Mouse (Mus musculus): ENCODE measurements around the gene Slc8b1. TPM values are rescaled to one million over a fixed set of nuclear protein-coding genes. Genes with fewer than 3 reads are reported as not detected.

Slc8b1 gene
- polyA plus RNA-seq, 1 experiment from 2014 or later, result 3.1 TPM

DNA sequence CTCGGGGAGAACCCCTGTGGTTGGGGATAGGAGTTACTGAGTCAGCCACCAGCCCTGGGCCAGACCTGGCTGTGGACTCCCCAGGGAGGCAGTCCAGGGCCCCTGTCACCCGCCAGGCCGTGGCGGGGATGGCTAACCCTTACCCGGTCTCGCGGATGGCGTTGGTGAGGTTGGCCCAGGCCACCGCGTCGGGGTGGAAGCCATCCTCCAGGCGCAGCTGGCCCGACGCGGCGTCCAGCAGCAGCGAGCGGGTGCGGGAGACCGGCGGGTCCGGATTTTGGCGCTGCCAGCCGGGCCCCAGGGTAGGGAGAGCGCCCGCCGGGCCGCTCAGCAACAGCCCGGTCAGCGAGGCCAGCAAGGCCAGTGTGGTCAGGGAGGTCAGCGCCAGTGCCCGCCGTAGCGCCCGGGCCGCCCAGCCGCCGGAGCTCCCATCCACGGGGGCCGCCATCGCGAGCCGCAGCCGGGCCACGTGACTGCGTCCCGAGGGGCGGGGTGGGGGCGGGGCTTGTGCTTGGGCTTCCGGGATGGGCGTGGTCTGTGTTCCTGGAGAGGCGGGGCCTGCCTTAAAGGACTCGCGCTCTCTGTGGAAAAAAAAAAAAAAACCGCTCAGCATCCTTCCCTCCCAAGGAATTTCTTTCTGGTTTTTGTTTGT, 7.7 kb upstream of the Slc8b1 start, which contains the start of gene Plbd2:
Gene Plbd2 (minus strand): TSS at position 482 of the 652 bp plus-strand sequence.
- peak within 1 kb of the TSS; percentile 95 for H3K4me2 ChIP-seq (ENCODE audit: low read length)
- no peaks in the 10 kb centered on the region for H3K9me3 ChIP-seq (ENCODE audit: control insufficient read depth, low read length)
- under 1% methylated on average over 47 of the region's 55 CpGs for WGBS
- peak; percentile 76 for ATAC-seq (ENCODE audit: insufficient number of reproducible peaks, insufficient read depth, low FRiP score, low read depth)
- H3K9ac ChIP-seq (ENCODE audit: low read length), result peak within 1 kb of the TSS; percentile 93
- H3K27me3 ChIP-seq (ENCODE audit: control insufficient read depth, insufficient read depth, low read length), result no peaks in the 10 kb centered on the region
- 0 out of 4 replicates have a peak within 1 kb of the TSS, but pooled peaks of 1 of the 2 experiments have one; percentile 35 for H3K27ac ChIP-seq (replicated peaks in 1 of 2; ENCODE audit: control insufficient read depth in 1 of 2, insufficient read depth in 1 of 2, low read depth in 2 of 2, low read length in 2 of 2)
- peaks cover 6% of the 10 kb centered on the region for H3K36me3 ChIP-seq (ENCODE audit: control insufficient read depth, insufficient read depth, low read length)
- peak within 1 kb of the TSS; percentile 83 to 94 for H3K4me3 ChIP-seq (ENCODE audit: control insufficient read depth in 1 of 2, insufficient read depth in 1 of 2, low read depth in 1 of 2, low read length in 2 of 2)
- peaks cover 10 to 23% of the 10 kb centered on the region in 2 experiments for H3K4me1 ChIP-seq (ENCODE audit: control insufficient read depth in 2 of 2, insufficient read depth in 2 of 2, low read length in 2 of 2)

GRCm38 (mm10) chr5:120505368-120505767, 5.6 kb upstream of the Slc8b1 start:
- no peak for ATAC-seq (ENCODE audit: insufficient number of reproducible peaks, insufficient read depth, low FRiP score, low read depth)
- Histone ChIP-seq H3K9me3 (ENCODE audit: control insufficient read depth, low read length) (no peaks in the 10 kb centered on the region; the same call in 1 of the 2 replicates), H3K36me3 (ENCODE audit: control insufficient read depth, insufficient read depth, low read length) (no peaks in the 10 kb centered on the region), H3K9ac (ENCODE audit: low read length) (no peak overlapping the region), H3K4me3 (ENCODE audit: control insufficient read depth in 1 of 2, insufficient read depth in 1 of 2, low read depth in 1 of 2, low read length in 2 of 2) (0 out of 4 replicates have a peak overlapping the region, but pooled peaks of 1 of the 2 experiments have one; percentile 0), H3K27me3 (ENCODE audit: control insufficient read depth, insufficient read depth, low read length) (no peaks in the 10 kb centered on the region), H3K27ac (replicated peaks in 1 of 2; ENCODE audit: control insufficient read depth in 1 of 2, insufficient read depth in 1 of 2, low read depth in 2 of 2, low read length in 2 of 2) (no peak overlapping the region), H3K4me2 (ENCODE audit: low read length) (peak overlapping the region; percentile 34; the same call in 1 of the 2 replicates), H3K4me1 (ENCODE audit: control insufficient read depth in 2 of 2, insufficient read depth in 2 of 2, low read length in 2 of 2) (peaks cover 10 to 23% of the 10 kb centered on the region in 2 experiments)
- 22% methylated on average over 16 of the region's 16 CpGs for WGBS

DNA sequence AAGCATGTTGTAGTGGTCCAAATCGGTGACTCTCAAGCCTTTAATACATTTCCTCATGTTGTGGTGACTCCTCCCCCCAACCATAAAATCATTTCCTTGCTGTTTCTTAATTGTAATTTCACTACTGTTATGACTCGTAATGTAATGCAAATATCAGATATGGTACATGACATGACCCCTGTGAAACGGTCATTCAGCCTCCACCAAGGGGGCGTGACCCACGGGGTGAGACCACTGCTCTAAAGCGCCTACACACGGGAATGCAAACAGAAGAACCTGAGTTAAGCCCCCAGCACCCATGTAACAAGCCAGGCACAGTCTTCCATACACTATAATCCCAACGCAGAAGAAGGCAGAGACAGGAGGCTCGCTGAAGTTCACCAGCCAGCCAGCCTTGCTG, 5.2 kb upstream of the Slc8b1 start:
- no peaks in the 10 kb centered on the region for H3K36me3 ChIP-seq (ENCODE audit: control insufficient read depth, insufficient read depth, low read length)
- peaks cover 10 to 27% of the 10 kb centered on the region in 2 experiments for H3K4me1 ChIP-seq (ENCODE audit: control insufficient read depth in 2 of 2, insufficient read depth in 2 of 2, low read length in 2 of 2)
- no peaks in the 10 kb centered on the region; the same call in 1 of the 2 replicates for H3K9me3 ChIP-seq (ENCODE audit: control insufficient read depth, low read length)
- no peak overlapping the region for H3K4me3 ChIP-seq (ENCODE audit: control insufficient read depth in 1 of 2, insufficient read depth in 1 of 2, low read depth in 1 of 2, low read length in 2 of 2)
- ATAC-seq (ENCODE audit: insufficient number of reproducible peaks, insufficient read depth, low FRiP score, low read depth), result no peak
- H3K9ac ChIP-seq (ENCODE audit: low read length), result no peak overlapping the region
- H3K27ac ChIP-seq (replicated peaks in 1 of 2; ENCODE audit: control insufficient read depth in 1 of 2, insufficient read depth in 1 of 2, low read depth in 2 of 2, low read length in 2 of 2), result no peak overlapping the region
- WGBS, result 65% methylated on average over 9 of the region's 9 CpGs
- H3K27me3 ChIP-seq (ENCODE audit: control insufficient read depth, insufficient read depth, low read length), result no peaks in the 10 kb centered on the region
- H3K4me2 ChIP-seq (ENCODE audit: low read length), result peak overlapping the region; percentile 34; the same call in 1 of the 2 replicates

DNA sequence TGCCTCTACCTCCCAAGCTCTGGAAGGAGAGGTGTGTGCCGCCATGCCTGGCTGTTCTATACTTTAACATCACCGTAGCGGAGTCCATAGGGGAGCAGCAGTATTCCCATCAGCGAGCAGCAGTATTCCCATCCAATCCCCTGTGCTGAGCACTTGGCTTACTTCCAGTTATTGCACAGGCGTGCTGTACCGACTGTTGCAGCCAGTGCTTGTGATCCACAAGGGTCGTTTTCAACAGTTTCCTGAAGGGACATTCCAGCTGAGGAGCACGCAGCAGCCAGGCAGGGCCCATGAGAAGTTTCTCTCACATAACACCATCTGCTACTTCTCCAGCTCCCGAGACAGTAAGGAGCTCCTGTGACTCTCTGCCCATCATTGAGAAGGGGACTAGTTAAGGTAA, 4.5 kb upstream of the Slc8b1 start:
- Histone ChIP-seq H3K27me3 (ENCODE audit: control insufficient read depth, insufficient read depth, low read length) (no peaks in the 10 kb centered on the region), H3K9ac (ENCODE audit: low read length) (no peak overlapping the region), H3K9me3 (ENCODE audit: control insufficient read depth, low read length) (no peaks in the 10 kb centered on the region; the same call in 1 of the 2 replicates), H3K4me3 (ENCODE audit: control insufficient read depth in 1 of 2, insufficient read depth in 1 of 2, low read depth in 1 of 2, low read length in 2 of 2) (no peak overlapping the region), H3K36me3 (ENCODE audit: control insufficient read depth, insufficient read depth, low read length) (no peaks in the 10 kb centered on the region), H3K27ac (replicated peaks in 1 of 2; ENCODE audit: control insufficient read depth in 1 of 2, insufficient read depth in 1 of 2, low read depth in 2 of 2, low read length in 2 of 2) (no peak overlapping the region), H3K4me1 (ENCODE audit: control insufficient read depth in 2 of 2, insufficient read depth in 2 of 2, low read length in 2 of 2) (peaks cover 10 to 31% of the 10 kb centered on the region in 2 experiments), H3K4me2 (ENCODE audit: low read length) (no peak overlapping the region)
- WGBS, result 34% methylated on average over 9 of the region's 9 CpGs
- ATAC-seq (ENCODE audit: insufficient number of reproducible peaks, insufficient read depth, low FRiP score, low read depth), result no peak

- 68% methylated on average over 4 of the region's 4 CpGs for WGBS
- no peaks in the 10 kb centered on the region for H3K27me3 ChIP-seq (ENCODE audit: control insufficient read depth, insufficient read depth, low read length)
- peaks cover 6 to 25% of the 10 kb centered on the region in 2 experiments for H3K4me1 ChIP-seq (ENCODE audit: control insufficient read depth in 2 of 2, insufficient read depth in 2 of 2, low read length in 2 of 2)
- no peak overlapping the region for H3K4me3 ChIP-seq (ENCODE audit: control insufficient read depth in 1 of 2, insufficient read depth in 1 of 2, low read depth in 1 of 2, low read length in 2 of 2)
- H3K27ac ChIP-seq (replicated peaks in 1 of 2; ENCODE audit: control insufficient read depth in 1 of 2, insufficient read depth in 1 of 2, low read depth in 2 of 2, low read length in 2 of 2), result no peak overlapping the region
- no peaks in the 10 kb centered on the region; the same call in 1 of the 2 replicates for H3K9me3 ChIP-seq (ENCODE audit: control insufficient read depth, low read length)
- H3K9ac ChIP-seq (ENCODE audit: low read length), result no peak overlapping the region
- no peak overlapping the region for H3K4me2 ChIP-seq (ENCODE audit: low read length)
- no peak for ATAC-seq (ENCODE audit: insufficient number of reproducible peaks, insufficient read depth, low FRiP score, low read depth)
- H3K36me3 ChIP-seq (ENCODE audit: control insufficient read depth, insufficient read depth, low read length), result no peaks in the 10 kb centered on the region
These were observed 3.7 kb upstream of the Slc8b1 start for GRCm38 (mm10) chr5:120507311-120507710.

- no peak for ATAC-seq (ENCODE audit: insufficient number of reproducible peaks, insufficient read depth, low FRiP score, low read depth)
These were observed 764 bp downstream of the Slc8b1 start for GRCm38 (mm10) chr5:120511643-120512220.

DNA sequence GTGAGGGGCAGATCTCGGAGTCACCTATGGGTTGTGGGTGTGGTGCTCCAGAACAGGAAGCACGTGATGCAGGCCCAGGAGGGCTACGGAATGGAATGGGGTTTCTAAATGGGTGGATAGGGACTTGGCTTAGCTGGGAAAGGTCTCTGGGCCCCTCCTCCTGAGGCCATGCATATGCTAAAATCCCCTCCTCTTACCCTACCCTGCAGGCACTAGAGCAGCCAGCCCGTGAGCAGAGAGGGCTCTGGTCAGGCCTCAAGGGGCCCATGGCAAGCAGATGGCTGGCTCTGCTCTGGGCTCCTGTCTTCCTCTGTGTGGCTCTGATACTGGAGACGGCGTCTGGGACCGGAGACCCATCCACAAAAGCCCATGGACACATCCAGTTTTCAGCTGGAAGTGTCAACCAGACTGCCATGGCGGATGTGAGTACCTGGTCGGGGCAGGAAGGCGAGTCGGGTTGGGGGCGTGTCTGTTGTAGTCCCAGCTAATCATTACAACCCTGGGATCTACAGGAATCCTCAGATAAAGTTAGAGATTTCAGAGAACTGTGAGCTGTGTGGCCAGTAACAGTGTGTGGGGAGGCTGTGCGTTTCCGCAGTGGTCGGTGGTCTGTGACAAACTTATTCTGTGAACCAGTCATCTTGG, 2.1 kb downstream of the Slc8b1 start:
- no peak overlapping the region for H3K9ac ChIP-seq (ENCODE audit: low read length)
- ATAC-seq (ENCODE audit: insufficient number of reproducible peaks, insufficient read depth, low FRiP score, low read depth), result no peak
- H3K27me3 ChIP-seq (ENCODE audit: control insufficient read depth, insufficient read depth, low read length), result no peaks in the 10 kb centered on the region
- no peak overlapping the region for H3K27ac ChIP-seq (replicated peaks in 1 of 2; ENCODE audit: control insufficient read depth in 1 of 2, insufficient read depth in 1 of 2, low read depth in 2 of 2, low read length in 2 of 2)
- H3K36me3 ChIP-seq (ENCODE audit: control insufficient read depth, insufficient read depth, low read length), result no peaks in the 10 kb centered on the region
- no peak overlapping the region for H3K4me2 ChIP-seq (ENCODE audit: low read length)
- no peaks in the 10 kb centered on the region; the same call in 1 of the 2 replicates for H3K9me3 ChIP-seq (ENCODE audit: control insufficient read depth, low read length)
- H3K4me3 ChIP-seq (ENCODE audit: control insufficient read depth in 1 of 2, insufficient read depth in 1 of 2, low read depth in 1 of 2, low read length in 2 of 2), result no peak overlapping the region
- WGBS, result 55% methylated on average over 15 of the region's 15 CpGs
- H3K4me1 ChIP-seq (ENCODE audit: control insufficient read depth in 2 of 2, insufficient read depth in 2 of 2, low read length in 2 of 2), result peaks cover 21 to 33% of the 10 kb centered on the region in 2 experiments

More at GRCm38 (mm10) chr5:120511643-120512220, 764 bp downstream of the Slc8b1 start:
- 29% methylated on average over 14 of the region's 14 CpGs for WGBS
- peak overlapping the region; percentile 82 for H3K4me2 ChIP-seq (ENCODE audit: low read length)
- peaks cover 17 to 36% of the 10 kb centered on the region in 2 experiments; a peak in 3 of 4 replicates for H3K4me1 ChIP-seq (ENCODE audit: control insufficient read depth in 2 of 2, insufficient read depth in 2 of 2, low read length in 2 of 2)
- no peaks in the 10 kb centered on the region for H3K36me3 ChIP-seq (ENCODE audit: control insufficient read depth, insufficient read depth, low read length)
- peak overlapping the region; percentile 57 to 79 for H3K4me3 ChIP-seq (ENCODE audit: control insufficient read depth in 1 of 2, insufficient read depth in 1 of 2, low read depth in 1 of 2, low read length in 2 of 2)
- H3K9ac ChIP-seq (ENCODE audit: low read length), result peak overlapping the region; percentile 70
- no peak overlapping the region for H3K27ac ChIP-seq (replicated peaks in 1 of 2; ENCODE audit: control insufficient read depth in 1 of 2, insufficient read depth in 1 of 2, low read depth in 2 of 2, low read length in 2 of 2)
- H3K27me3 ChIP-seq (ENCODE audit: control insufficient read depth, insufficient read depth, low read length), result no peaks in the 10 kb centered on the region
- no peaks in the 10 kb centered on the region; the same call in 1 of the 2 replicates for H3K9me3 ChIP-seq (ENCODE audit: control insufficient read depth, low read length)

Measured in heart, embryonic 14.5 days (tissue).